Mouse (Mus musculus) telencephalon, adult 2 months (tissue): ENCODE measurements around the gene Tgds.
A peak's percentile ranks its signal among the peaks of the same experiment; 100 is the strongest.
"Not testable (repeated sequence)": the region's sequence is repeated elsewhere in the genome, so short reads cannot be mapped to it uniquely, and the experiment has no call there.

ENCODE experiments used
- DNase-seq: peaks from one replicate; pipeline ENCODE4 v3.0.0-alpha.2; 2011; ENCODE audit warnings: low read depth, low spot score

Gene Tgds

DNA sequence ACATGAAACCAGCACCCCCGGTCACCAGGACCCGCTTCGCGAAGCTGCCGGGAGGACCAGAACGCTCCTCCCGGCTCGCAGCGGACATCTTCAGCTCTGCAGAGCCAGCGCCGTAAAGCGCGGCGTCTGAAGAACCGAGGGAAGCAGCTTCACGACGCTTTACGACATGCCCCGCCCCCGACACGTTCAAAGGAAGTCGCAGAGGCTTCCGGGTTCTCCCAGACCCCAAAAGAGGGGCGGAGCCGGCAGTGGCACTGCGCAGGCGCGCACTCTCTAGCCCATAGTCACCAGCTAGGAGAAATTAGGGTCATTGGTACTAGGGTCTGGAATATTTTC, at the start of gene Tgds:
Gene Tgds, minus strand, starts transcription at position 114 of the 336 bp plus-strand sequence.
- DNase-seq = peak; percentile 99

DNA sequence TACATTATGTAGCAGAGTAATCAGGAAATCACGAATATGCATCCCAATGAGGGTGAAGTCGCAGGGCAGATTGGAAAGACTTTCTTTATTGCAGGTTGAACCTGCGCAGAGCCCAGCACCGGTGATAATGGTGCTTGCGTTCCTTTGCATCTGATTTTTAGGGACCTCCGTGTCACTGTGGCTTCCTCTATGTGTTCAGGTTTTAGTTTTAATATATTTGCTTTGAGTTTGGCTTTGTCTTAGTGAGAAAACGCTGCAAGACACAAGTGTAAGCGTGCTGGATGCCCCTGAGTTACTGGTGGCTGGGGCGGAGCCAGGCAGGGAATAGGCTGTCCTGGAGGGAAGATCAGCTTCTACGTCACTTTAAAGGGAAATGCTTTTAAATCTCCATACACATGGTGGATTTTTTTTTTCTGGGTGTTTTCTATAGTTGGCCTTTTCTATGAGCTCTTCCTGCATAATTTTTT, 48.2 kb upstream of the Tgds start:
- DNase-seq = peak; percentile 40

DNA sequence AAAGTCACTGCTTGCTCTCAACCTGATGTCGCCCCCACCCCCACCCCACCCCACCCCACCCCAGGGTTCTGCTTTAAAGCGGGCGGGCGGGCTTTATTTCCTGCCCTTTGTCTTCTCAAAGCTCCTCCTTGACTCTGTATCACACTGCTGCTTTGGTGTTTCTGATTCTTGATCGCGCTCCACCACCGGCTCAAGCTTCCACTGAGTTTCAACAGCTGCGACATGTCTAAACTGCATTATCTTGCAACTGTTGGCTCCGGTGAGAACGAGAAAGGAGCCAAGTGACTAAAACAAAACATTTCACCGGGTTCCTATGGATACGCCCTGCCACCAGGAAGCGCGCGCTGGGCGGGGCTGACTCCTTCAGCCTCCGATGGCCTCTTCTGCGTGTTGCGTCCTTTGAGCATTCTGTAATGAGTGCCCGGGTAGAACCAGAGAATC, 47.6 kb upstream of the Tgds start:
- no peak for DNase-seq

DNA sequence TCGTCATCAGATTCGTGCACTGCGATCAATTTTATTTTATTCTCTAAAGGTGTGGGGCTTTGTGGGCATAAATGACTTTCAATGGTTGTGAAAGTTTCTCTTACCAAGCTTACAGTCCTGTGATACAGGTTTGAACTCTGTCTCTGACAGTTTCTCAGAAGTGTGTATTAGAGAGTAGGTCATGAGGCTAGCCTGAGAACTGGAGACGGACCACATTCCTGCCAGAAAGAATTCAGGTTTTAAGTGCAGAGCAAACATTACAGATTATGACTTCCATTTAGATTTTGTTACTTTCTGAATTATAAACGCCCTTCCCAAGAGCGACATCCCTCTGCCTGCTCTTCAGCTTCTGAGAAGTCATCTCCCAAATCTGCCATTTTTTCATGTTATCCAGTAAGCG, 47.1 kb upstream of the Tgds start:
- DNase-seq = no peak

DNA sequence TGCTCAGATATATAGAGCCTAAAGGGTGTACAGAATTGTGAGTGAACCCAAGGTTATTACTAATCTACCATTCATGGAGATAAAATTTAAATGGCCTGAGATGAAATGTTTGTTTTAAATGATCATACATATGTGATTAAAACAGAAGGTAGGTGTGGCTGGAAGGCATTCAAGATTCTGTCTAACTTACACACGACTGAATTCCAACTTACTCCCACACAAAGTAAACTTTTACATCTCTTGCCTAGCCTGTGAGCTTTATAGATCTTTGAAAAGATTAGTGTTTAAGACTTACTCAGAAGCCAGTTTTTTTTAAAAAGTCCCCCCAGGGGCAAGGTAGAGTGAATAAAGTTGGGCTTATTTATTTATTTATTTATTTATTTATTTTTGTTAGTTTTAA, 46.7 kb upstream of the Tgds start:
- DNase-seq = no peak

DNA sequence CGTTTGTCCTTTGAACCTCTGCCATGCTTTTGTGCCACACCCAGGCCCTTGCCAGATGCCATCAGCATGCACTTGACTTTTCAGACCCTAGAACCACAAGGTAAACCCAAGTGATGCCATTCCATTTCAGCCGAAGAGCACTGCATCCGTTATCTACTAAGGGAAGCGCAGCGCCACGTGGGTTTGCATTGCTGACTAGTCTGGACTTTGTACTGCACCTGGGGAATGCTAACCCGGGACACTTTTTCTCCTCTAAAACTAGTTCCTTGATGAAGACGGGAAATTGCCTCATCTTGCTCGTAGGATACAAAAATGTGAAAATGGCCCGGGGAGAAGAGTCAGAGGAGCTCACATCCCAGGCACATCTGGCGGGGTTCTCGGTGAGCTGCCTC, 43.1 kb upstream of the Tgds start:
- no peak for DNase-seq

DNA sequence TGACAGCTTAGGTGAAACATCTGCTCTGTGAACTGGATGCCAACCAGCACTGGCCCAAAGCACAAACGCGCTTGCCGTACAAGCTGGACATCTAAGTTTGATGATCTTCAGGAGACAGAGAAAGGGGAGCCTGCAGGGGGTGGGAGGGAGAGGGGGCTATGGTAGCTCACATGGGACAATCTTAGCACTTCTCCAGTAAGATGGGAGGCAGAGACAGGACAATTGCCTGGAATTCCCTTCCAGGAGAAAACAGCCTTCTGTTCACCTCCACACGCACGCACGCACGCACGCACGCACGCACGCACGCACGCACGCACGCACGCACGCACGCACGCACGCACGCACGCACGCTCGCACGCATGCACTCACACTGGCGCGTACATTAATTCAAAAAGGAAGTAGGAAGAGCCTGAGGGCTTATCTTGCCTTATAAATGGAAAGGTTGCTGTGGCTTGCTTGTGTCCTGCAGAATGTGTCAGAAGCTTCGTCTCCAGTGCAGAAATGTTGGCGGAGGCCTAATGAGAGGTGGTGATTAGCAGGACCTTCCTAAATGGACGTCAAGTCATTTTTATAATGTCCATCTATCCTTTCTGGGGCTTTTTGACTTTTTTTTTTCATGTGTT, 42.6 kb upstream of the Tgds start:
- no peak for DNase-seq

DNA sequence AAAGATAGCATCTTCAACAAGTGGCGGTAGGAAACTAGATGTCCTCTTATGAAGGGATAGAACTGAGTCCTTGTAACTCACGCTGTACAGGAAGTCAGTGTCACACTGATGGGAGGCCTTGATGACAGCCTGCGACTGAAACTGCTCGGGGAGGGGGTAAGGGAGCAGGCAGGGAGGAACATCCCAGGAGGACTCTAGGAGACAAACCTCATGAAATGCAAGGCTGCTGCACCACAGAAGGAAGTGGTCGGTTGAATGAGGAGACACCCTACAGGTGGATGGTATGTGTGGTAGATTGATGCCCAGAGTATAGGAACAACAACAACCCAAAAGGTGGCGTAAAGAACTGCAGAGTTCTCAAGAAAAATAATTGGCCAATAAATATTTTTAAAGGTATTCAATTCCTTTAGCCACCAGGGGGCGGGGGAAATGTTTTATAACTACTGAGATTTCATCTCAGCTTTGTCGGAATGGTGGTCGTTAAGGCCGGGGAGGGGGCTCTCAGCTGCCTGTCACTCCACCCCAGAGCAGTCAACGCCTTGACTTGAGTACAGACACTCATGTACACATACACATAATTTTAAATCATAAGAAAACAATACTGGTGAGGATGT, 41.1 kb upstream of the Tgds start:
- DNase-seq = no peak

DNA sequence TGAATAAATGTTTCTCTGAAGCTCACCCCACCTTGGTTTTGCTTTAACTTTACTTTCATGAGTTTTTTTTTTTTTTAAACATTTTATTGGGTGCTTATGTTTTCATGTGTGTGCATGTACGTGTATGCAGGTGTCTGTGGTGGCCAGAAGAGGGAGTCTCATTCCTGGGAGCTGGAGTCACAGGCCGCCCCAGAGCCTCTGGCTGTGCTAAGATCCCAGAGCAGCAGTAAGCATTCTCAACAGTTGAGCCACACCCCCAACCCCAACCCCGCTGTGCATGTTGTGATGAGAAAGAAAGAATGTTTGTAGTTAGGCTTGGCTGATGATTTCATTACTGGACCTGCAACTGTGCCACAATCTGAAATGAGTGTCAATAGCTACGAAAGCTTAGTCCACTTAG, 36.2 kb upstream of the Tgds start:
- no peak for DNase-seq

DNA sequence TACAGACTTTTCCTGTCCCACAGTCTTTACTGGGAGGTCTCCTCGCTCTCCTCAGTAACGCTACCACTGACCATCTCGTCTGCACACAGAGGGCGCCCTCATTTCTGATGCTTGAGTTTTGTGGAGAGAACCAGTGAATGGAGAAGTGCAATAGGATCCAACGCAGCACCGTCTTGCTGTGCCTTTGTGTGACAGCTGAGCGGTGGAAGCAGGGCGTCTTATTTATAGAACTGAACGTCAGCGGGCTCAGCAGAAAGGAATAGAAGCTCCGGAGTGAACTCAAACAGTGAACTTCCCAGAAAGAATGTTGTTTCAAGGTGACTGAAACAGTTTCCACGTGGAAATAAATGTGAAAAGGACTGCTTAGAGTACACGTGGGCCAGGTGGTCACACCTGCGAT, 30.1 kb upstream of the Tgds start:
- DNase-seq = no peak

DNA sequence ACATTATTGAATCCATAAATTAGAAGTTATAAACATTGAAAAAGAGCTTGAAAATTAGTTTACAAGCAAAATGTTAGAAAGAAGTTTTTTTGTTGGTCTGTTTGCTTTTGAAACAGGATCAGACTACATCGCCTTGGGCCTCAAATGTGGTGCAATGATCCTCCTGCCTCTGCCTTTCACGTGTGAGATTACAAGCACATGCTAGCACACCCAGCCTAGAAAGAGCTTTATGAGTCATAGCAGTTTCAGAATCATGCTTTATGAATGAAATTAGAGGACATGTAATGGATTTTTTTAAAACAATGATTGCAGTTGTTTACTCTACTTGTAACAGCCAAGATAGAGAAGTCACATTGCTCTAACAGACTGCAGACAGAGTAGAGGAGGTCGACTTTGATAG, 29.2 kb upstream of the Tgds start:
- DNase-seq = no peak

DNA sequence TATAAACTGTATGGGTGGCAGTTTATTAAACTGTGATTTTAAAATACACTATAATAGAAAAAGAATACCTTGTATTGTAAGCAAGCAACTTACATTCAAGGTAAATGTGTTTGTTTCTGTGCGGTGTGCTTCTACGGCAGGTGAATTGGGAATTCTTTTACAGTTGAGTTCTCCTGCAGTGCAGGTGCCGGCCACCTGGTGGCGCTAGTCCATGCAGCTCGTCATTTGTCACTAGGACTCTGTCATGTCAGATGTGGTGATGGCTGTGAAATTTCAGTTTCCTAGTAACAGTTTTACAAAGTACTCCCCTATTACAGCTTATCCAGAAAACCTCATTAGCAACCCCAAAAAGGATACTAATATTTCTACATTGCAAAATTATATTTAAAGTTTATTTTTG, 24.6 kb upstream of the Tgds start:
- DNase-seq = no peak

DNA sequence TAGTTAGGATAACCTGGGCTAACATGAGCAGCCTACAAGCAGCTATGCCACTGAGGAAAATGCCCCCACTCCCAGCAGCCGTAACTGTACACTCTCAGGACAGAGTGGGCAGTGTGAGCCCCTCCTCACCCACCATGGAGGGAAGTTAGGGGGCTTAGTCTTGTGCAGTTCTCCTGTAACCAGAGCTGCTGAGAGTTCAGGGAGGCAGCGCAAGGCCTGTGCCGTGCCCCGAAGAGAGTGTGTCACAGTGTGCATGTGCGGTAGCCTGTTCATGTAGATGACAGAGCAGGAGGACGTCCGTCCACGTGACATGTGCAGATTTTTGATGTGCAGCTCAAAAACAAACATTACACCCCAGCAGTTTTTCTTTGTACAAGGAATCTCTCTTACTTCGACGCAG, 24.2 kb upstream of the Tgds start:
- no peak for DNase-seq

DNA sequence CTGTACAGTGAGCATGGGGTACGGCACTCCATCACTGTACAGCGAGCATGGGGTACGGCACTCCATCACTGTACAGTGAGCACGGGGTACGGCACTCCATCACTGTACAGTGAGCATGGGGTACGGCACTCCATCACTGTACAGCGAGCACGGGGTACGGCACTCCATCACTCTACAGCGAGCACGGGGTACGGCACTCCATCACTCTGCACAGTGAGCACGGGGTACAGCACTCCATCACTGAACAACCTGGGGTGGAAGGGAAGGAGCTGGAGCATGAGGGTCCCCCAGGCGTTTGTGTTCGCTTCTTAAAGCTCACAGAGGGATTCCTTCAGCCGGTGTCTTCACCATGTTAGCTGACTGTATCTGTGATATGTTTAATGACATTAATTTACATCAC, 23.5 kb upstream of the Tgds start:
- not testable (repeated sequence) for DNase-seq

DNA sequence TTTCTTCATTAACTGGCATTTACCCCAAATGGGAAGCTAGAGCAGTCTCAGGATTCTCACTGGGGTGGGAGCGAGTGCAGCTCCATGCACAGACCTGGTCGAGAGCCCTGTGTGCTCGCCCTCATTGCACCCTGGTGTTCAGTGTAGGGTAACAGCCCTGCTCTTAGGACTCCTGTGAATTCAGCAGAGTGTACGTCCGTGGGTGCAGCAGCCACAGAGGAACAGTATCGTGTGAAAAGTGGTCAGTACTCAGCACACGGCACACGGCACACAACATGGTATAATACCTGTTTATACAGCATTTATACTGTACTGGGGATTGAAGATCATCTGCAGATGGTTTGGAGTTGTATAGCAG, 19.7 kb upstream of the Tgds start:
- DNase-seq = no peak

DNA sequence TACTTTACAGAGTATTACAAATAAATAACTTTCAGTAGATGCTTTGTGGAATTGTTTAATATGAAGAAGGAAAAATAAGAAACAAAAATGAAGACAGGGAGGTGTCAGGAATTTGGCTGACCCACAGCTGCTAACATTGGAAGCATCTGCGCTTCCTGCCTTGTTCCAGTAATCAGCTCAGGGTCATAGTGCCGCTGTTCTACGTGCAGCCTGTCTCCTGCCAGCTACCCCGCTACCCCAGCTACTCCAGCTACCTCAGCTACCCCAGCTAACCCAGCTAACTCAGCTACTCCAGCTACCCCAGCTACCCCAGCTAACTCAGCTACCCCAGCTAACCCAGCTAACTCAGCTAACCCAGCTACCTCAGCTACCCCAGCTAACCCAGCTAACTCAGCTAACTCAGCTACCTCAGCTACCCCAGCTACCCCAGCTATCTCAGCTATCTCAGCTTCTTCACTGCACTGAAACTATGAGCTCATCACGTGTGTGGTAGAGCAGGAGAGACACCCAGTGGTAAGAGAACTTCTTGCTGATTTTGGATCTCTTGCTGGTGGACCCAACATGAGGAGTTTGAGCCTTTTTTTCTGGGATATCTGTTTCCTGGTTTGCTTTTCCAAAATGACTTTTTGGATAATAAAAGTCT, 19.2 kb upstream of the Tgds start:
- no peak for DNase-seq

DNA sequence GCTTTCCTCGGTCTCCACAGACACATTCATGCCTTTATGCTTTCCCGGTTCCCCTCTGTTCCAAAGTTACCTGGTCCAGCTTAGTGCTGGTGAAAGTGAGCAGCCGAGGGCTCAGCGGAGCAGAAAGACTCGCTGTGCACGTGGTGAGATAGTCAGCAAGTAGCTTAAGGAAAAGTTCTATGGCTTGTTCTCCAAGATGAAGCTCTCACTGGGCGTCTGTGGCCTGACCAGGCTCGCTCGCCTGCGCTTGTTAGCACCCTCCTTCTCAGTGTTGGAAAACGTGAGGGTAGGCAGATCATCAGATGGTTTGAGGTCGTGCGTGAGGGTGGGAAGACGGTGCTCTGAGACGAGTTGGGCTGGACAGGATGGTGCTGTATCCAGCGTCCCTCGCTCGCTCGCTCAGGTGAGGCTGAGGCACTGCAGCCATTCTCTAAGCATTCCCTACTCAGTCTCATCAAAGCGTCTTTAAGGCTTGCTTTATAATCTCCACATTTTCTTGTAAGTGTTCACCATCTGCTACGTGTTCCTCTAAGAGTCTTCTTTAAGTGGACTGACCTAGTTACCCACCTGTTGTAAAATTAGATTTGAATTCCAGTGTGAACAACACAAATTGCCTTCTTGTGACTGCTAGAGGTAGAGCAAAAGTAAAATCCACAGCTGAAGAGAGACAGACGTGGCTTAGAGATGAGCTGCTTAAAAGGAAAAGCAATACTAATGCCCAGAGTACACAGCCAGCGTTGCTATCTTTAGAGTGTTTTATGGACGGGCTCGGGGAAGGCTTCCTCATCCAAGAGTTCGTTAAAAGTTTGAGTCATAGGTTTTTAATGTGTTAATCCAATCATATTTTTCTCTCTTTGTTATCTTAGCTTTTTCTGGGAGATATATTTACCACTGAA, 18.3 kb upstream of the Tgds start:
- peak; percentile 44 for DNase-seq

DNA sequence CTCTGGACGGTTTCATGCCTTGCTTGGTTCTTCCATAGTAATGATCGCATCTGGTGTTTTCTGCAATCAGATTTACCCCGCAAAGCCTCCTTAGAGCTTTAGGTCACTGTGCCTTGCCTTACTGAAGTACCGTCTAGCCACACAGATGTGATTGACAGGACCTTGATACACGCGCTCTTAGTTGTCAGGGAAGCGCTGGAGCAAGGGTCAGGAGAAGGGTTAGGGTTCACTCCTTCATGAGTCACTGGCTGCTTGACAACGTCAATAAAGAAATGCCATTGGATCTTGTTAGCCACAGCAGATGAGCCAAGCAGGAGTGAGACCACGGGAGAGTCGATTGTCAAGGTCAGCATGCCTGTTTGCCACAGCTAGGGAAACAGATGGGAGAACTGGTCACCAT, 16.0 kb upstream of the Tgds start:
- no peak for DNase-seq

DNA sequence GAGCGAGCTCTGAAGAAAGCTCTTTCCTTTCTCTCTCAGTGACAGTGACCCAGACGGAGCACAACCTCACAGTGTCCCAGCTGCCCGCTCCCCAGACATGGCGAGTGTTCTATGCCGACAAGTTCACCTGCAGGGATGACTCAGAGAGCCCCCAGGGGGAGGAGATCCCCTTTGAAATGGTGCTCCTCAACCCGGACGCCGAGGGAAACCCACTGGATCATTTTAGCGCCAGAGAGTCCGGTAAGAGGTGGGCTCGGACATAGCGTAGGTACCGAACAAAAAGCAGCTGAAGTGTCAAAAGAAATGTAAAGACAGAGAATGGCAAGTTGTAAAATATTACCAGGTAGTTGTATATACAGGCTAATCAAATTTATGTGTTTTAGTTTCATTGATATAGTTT, 15.5 kb upstream of the Tgds start:
- no peak for DNase-seq

DNA sequence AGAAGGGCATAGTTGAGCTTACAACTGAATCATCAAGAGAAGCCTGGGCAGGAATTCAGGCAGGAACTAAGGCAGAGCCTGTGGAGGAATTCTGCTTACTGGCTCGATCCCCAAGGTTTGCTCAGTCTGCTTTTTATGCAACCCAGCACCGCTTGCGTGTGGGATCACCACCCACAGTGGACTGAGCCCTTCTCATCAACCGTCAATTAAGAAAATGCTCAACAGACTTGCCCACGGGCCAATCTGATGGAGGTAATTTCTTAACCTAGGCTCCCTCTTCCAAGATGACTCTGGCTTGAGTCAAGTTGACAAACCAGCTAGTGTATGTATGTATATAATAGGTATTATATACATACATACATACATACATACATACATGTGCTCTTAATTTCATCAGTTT, 9.7 kb upstream of the Tgds start:
- no peak for DNase-seq

DNA sequence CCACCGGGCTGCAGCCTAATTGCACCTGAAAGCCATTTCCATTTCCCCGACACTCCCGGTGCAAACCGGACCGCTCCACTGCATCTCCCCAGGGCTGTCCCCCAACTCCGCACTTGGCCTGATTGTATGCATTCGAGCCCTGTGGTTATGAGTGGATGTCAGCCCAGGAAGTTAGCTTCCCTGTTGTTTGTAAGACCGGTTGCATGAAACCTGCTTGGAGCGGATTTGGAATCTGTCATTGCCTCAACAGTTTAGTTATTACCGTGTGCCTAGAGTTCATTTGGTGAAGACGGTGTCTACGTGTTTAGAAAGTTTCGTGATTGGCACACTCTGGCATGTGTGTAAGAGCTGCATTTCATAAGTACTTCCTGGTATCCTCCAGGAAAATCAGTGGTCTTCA, 4.9 kb upstream of the Tgds start:
- DNase-seq = no peak

DNA sequence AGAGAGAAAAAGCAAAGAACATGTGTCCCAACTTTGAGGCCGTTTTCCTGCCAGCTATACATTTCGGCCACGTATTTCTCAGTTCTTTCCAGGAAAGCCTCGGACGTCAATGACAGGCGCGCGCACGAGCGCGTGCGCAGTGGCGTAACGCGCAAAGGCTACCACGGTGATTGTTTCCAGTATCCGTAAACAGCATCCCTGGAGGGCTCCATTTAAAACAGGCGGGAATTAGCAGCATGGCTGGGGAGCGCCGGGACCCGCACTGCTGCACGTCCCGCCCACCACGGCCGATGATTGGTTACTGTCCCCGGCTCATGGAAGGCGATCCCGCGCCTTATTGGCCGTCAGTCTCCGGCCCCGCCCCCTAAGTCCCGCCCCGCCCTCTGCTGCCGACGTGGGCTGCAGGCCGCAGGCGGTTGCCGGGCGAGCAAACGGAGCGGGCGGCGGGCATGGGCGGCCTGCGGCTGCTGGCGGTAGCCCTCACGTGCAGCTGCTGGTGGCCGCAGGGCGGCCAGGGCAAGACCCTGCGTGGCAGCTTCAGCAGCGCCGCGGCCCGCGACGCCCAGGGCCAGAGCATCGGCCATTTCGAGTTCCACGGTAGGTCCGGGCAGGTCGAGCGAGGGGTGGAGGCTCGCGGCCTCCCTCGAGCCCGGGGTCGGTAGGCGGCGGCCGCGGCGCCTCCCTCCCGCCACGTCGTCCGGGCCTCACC, 4.3 kb upstream of the Tgds start, which contains the start of gene Gpr180:
Gene Gpr180, plus strand, starts transcription at position 415 of the 709 bp plus-strand sequence.
- peak; percentile 96 for DNase-seq
